Mouse (Mus musculus) neural tube, embryonic 15.5 days (tissue): ENCODE measurements at regions not wholly inside any gene's neighbourhood (a gene's known extent, or its start where the extent isn't known, plus 50 kb on each side); places are given as distances from the start of the nearest gene placed in this dataset.
"Not testable (repeated sequence)": the region's sequence is repeated elsewhere in the genome, so short reads cannot be mapped to it uniquely, and the experiment has no call there.

Experiments
- ATAC-seq: fragments of 200-750 bp; cut with Nextera tagmentation; 2 replicates; pipeline ENCODE4 v1.8.0; 2017; ENCODE audit warnings: mild to moderate bottlenecking, moderate TSS enrichment, moderate library complexity; ENCODE audit not compliant: low FRiP score
- H3K27ac ChIP-seq: fragments of 300-500 bp; sonication (generic); replicated peaks from 2 replicates; pipeline ENCODE4 v1.5.1; 2015; ENCODE audit warnings: mild to moderate bottlenecking, inconsistent platforms
- H3K27me3 ChIP-seq: fragments of 300-500 bp; sonication (generic); replicated peaks from 2 replicates; pipeline ENCODE4 v1.6.1; 2015; ENCODE audit warnings: inconsistent platforms
- H3K36me3 ChIP-seq: fragments of 300-500 bp; sonication (generic); 2 replicates; pipeline ENCODE4 v1.6.1; 2015; ENCODE audit warnings: inconsistent platforms
- H3K4me1 ChIP-seq: fragments of 300-500 bp; sonication (generic); 2 replicates; pipeline ENCODE4 v1.6.1; 2015; ENCODE audit warnings: inconsistent platforms
- H3K4me2 ChIP-seq: fragments of 300-500 bp; sonication (generic); 2 replicates; pipeline ENCODE4 v1.6.1; 2015; ENCODE audit warnings: inconsistent platforms, mild to moderate bottlenecking, moderate library complexity
- H3K4me3 ChIP-seq: fragments of 300-500 bp; sonication (generic); replicated peaks from 2 replicates; pipeline ENCODE4 v1.5.1; 2015; ENCODE audit warnings: mild to moderate bottlenecking, inconsistent platforms
- H3K9ac ChIP-seq: fragments of 300-500 bp; sonication (generic); replicated peaks from 2 replicates; pipeline ENCODE4 v1.6.1; 2015; ENCODE audit warnings: mild to moderate bottlenecking, inconsistent platforms
- H3K9me3 ChIP-seq: fragments of 300-500 bp; sonication (generic); replicated peaks from 2 replicates; pipeline ENCODE4 v1.6.1; 2016; ENCODE audit warnings: inconsistent platforms
- WGBS: fragments of 180-500 bp; shearing (Covaris S2); methylation state at CpG from one replicate; pipeline ENCODE4 v1.1.7; 2015; ENCODE audit warnings: mixed read lengths; 5-methylcytosine and 5-hydroxymethylcytosine counted together

DNA sequence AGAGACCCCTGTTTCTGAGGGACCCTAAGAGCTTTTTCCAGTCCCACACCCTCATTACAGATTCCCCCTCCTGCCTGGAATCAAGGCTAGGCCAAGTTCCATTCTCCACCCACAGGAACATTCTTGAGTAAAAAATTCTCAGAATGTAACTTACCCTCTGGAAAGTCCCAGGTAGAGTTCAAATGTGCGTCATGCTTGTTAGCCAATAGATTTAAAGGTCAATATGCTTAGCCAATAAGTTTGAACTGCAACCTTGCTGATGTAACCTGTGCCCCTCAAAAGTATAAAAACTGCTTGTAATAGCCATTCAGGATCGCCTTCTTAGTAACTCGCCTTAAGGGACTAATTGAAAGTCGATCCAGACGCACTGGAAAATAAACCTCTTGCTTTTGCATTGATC is 77.7 kb upstream of the Thpo start:
- not testable (repeated sequence) for H3K4me1 ChIP-seq, H3K27me3 ChIP-seq, H3K36me3 ChIP-seq, H3K4me2 ChIP-seq, ATAC-seq, H3K9ac ChIP-seq, H3K9me3 ChIP-seq, H3K27ac ChIP-seq, H3K4me3 ChIP-seq
- 72% methylated on average over 5 of the region's 5 CpGs for WGBS

DNA sequence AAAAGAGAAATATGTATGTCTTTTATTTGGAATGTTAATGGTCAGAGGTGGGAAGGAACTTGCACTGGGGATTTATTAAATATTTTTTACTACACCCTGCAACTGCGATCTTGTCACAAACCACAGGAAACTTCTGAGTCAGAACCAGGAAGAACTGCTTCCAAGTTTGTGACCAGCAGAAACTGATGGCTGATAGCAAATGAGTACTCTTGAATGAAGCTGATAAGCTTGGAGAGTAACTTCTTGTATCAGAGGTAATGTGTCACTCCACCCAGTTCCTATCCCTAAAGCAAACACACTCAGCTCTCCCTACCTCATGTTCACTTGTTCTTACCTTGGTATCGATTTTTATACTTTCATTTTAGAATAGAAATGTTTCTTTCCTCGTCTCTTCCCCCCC is 76.0 kb upstream of the Thpo start:
- Histone ChIP-seq H3K9me3 (no peaks in the 10 kb centered on the region), H3K27me3 (no peaks in the 10 kb centered on the region), H3K36me3 (no peaks in the 10 kb centered on the region), H3K9ac (no peak overlapping the region), H3K4me1 (no peaks in the 10 kb centered on the region; the same call in 1 of the 2 replicates), H3K4me2 (no peak overlapping the region), H3K27ac (no peak overlapping the region), H3K4me3 (no peak overlapping the region)
- WGBS: 84% methylated on average over 3 of the region's 3 CpGs
- no peak for ATAC-seq

- Histone ChIP-seq H3K36me3 (no peaks in the 10 kb centered on the region), H3K9me3 (no peaks in the 10 kb centered on the region), H3K27ac (no peak overlapping the region), H3K4me1 (peaks cover 11% of the 10 kb centered on the region), H3K9ac (no peak overlapping the region), H3K27me3 (no peaks in the 10 kb centered on the region), H3K4me3 (no peak overlapping the region), H3K4me2 (no peak overlapping the region)
- WGBS: 79% methylated on average over 2 of the region's 2 CpGs
- no peak for ATAC-seq
These were observed 74.0 kb upstream of the Thpo start for GRCm38 (mm10) chr16:20808263-20808662.

DNA sequence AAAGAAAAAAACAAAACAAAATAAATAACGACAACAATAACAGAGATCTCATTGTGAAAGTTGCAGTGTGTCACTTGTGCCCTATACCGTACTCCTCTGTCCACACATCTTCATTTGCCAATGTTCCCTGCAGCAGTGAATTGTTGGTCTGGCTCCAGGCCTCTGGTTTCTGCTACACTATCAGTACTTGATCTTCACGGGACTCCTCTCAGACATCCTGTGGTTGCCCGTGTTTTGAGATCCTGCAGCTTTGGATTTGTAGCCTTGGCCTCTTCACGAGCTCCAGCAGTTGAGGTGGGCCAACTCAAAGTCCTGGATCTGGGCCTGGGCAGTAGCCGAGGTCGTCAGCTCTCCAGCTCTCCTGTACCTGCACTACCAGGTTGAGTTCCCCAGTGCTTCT is 72.4 kb upstream of the Thpo start:
- Histone ChIP-seq H3K9me3 (no peaks in the 10 kb centered on the region), H3K9ac (no peak overlapping the region), H3K36me3 (no peaks in the 10 kb centered on the region), H3K27ac (no peak overlapping the region), H3K4me3 (no peak overlapping the region), H3K4me1 (peaks cover 11% of the 10 kb centered on the region), H3K27me3 (no peaks in the 10 kb centered on the region), H3K4me2 (no peak overlapping the region)
- no peak for ATAC-seq
- 86% methylated on average over 7 of the region's 7 CpGs for WGBS

DNA sequence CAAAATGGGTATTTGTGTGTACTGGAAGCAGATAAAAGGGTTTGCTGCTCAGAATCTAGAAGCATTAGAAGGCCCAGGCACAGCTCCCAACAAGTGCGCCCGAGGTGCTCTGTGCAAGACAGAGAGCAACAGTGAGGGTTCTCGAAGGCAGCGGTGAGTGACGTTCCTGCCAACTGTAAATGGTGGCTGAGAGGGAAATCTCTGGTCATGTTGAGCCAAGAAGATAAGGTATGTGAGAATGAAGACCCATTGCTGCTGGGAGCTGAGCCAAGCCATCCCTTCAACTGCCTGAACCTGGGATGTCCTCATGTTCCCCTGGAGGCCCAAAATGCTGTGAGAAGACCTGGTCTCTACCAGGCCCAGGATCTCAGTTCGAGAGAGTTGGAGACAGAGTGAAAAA is 71.5 kb upstream of the Thpo start:
- no peaks in the 10 kb centered on the region for H3K9me3 ChIP-seq
- H3K36me3 ChIP-seq: no peaks in the 10 kb centered on the region
- H3K4me2 ChIP-seq: no peak overlapping the region
- 86% methylated on average over 6 of the region's 6 CpGs for WGBS
- H3K4me3 ChIP-seq: no peak overlapping the region
- H3K4me1 ChIP-seq: peaks cover 11% of the 10 kb centered on the region
- no peak overlapping the region for H3K27ac ChIP-seq
- no peak for ATAC-seq
- no peaks in the 10 kb centered on the region for H3K27me3 ChIP-seq
- no peak overlapping the region for H3K9ac ChIP-seq

GRCm38 (mm10) chr16:20805086-20805485 is 70.8 kb upstream of the Thpo start:
- Histone ChIP-seq H3K27me3 (no peaks in the 10 kb centered on the region), H3K4me2 (peak overlapping the region; percentile 65), H3K9me3 (no peaks in the 10 kb centered on the region), H3K36me3 (no peaks in the 10 kb centered on the region), H3K4me1 (peaks cover 11% of the 10 kb centered on the region), H3K4me3 (peak overlapping the region; percentile 38), H3K9ac (no peak overlapping the region), H3K27ac (no peak overlapping the region)
- ATAC-seq: 0 out of 2 replicates have a peak, but pooled peaks have one; percentile 52
- WGBS: 12% methylated on average over 6 of the region's 6 CpGs

GRCm38 (mm10) chr16:20804601-20805017 is 70.3 kb upstream of the Thpo start:
- Histone ChIP-seq H3K36me3 (no peaks in the 10 kb centered on the region), H3K9me3 (no peaks in the 10 kb centered on the region), H3K27me3 (no peaks in the 10 kb centered on the region), H3K4me2 (peak overlapping the region; percentile 65), H3K4me1 (peaks cover 11% of the 10 kb centered on the region), H3K4me3 (peak overlapping the region; percentile 38), H3K27ac (peak overlapping the region; percentile 64), H3K9ac (peak overlapping the region; percentile 47)
- 0% methylated on average over 10 of the region's 10 CpGs for WGBS
- ATAC-seq: peak; percentile 79

DNA sequence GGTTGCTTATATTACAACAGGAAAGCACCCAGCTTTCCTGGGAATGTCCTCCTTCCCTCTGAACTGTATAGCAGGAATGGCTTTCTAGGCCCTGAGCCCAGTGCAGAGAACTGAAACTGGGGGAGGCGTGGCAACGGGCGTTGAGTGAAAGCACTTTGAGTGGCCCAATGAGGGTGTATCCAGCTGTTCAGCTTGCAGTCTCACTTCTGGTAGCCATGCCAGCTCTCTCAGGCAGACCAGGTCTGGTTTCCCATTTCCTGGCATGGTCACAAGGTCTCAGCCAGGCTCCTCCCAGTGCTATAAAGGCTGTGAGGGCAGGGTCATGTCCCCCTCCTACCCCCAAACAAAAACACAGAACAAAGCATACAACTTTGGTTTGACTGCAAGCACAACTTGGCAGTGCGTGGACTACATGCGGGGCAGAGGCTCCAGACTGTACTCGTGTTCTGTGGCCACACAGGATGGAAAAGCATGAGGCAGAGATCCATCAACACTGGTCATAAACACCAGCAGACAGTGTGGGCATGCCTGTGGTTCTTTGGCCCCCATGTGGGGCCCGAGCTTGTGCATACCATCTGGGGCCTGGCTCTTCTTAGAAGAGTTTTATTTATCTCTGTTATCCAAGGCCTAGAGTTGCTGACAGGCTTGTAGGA is 69.1 kb upstream of the Thpo start:
- Histone ChIP-seq H3K27me3 (no peaks in the 10 kb centered on the region), H3K4me3 (no peak overlapping the region), H3K27ac (no peak overlapping the region), H3K4me1 (peaks cover 11% of the 10 kb centered on the region), H3K9me3 (no peaks in the 10 kb centered on the region), H3K36me3 (no peaks in the 10 kb centered on the region), H3K9ac (no peak overlapping the region), H3K4me2 (no peak overlapping the region)
- no peak for ATAC-seq
- 71% methylated on average over 7 of the region's 7 CpGs for WGBS

DNA sequence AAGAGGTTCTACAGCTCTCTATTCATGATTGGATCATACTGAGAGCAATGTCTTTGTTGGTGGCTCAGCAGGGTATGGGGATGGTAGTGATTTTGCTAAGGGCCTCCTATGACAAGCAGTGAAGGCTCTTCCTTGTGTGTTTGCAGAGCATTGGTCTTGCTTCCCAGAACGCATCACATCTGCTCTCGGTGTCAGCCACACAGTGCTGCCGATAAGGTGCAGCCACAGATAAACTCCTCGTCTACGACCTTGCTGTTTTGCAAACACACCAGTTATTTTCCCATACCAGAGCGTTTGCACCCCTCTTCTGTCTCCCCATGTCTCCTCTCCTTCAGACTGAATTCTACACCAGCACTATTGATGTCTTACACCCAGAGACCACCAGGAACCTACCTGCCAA is 68.4 kb upstream of the Thpo start:
- 94% methylated on average over 6 of the region's 6 CpGs for WGBS
- ATAC-seq: no peak
- Histone ChIP-seq H3K27ac (no peak overlapping the region), H3K27me3 (no peaks in the 10 kb centered on the region), H3K9ac (no peak overlapping the region), H3K4me3 (no peak overlapping the region), H3K9me3 (no peaks in the 10 kb centered on the region), H3K4me2 (no peak overlapping the region), H3K4me1 (peaks cover 11% of the 10 kb centered on the region), H3K36me3 (no peaks in the 10 kb centered on the region)

DNA sequence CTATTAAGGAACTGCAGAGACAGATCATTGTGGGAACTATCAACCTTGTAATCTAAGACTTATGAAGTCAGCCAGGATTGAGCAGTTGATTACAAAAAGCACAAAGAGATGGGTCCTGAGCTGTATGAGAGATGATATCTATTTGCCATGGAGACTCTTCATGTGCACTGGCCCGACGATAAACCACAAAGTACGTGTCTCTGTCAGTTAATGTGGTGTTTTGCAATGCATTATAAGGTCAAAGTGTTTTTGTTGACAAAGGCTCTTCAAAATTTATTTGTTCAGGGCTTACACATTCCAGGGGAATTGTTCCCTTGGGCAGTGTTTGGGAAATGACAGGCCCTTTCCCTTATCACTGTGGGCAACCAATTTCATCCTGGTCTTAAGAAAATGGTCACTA is 65.7 kb upstream of the Thpo start:
- H3K4me3 ChIP-seq: no peak overlapping the region
- H3K4me2 ChIP-seq: no peak overlapping the region

DNA sequence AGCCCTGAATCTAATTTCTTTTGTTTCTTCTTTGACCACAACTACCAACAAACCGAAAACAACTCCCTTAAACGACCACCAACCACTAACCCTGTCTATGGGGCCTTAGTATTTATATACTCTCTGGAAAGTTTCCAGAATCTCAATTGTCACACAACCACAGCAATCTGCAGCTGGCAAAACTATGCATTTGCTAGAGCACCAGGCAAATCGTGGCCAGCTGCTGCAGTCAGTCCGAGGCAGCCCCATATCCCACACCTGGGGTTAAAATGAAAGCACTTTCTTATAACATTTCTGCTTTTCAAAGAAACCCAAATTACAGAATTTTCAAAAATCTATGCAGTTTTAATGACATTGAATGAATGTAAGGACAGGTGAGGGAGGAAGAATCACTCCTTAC is 63.8 kb upstream of the Thpo start:
- H3K4me1 ChIP-seq: no peaks in the 10 kb centered on the region
- ATAC-seq: no peak
- H3K27me3 ChIP-seq: no peaks in the 10 kb centered on the region
- no peak overlapping the region for H3K27ac ChIP-seq
- no peak overlapping the region for H3K4me3 ChIP-seq
- no peak overlapping the region for H3K9ac ChIP-seq
- WGBS: 79% methylated on average over 4 of the region's 4 CpGs
- no peaks in the 10 kb centered on the region for H3K36me3 ChIP-seq
- H3K4me2 ChIP-seq: no peak overlapping the region
- H3K9me3 ChIP-seq: no peaks in the 10 kb centered on the region

More for the DNA sequence above, 65.7 kb upstream of the Thpo start:
- H3K9me3 ChIP-seq: no peaks in the 10 kb centered on the region
- no peak for ATAC-seq
- no peak overlapping the region for H3K9ac ChIP-seq
- peaks cover 9% of the 10 kb centered on the region for H3K4me1 ChIP-seq
- 85% methylated on average over 3 of the region's 3 CpGs for WGBS
- no peaks in the 10 kb centered on the region for H3K27me3 ChIP-seq
- H3K36me3 ChIP-seq: no peaks in the 10 kb centered on the region
- no peak overlapping the region for H3K27ac ChIP-seq

- WGBS: 81% methylated on average over 1 of the region's 1 CpGs
- Histone ChIP-seq H3K27me3 (no peaks in the 10 kb centered on the region), H3K4me1 (no peaks in the 10 kb centered on the region), H3K9me3 (no peaks in the 10 kb centered on the region), H3K4me2 (no peak overlapping the region), H3K9ac (no peak overlapping the region), H3K27ac (no peak overlapping the region), H3K4me3 (no peak overlapping the region), H3K36me3 (no peaks in the 10 kb centered on the region)
- ATAC-seq: no peak
These were observed 60.4 kb upstream of the Thpo start for GRCm38 (mm10) chr16:20794721-20795120.
